Mouse (Mus musculus): Measurements from ENCODE around the gene Dtnb. TPM values are rescaled to one million over a fixed set of nuclear protein-coding genes. Genes with fewer than 3 reads are reported as not detected.

Dtnb gene
- total RNA-seq, 2 experiments from 2014 or later, result 124 to 136 TPM

GRCm38 (mm10) chr12:3723762-3724161 lies 151.6 kb downstream of the Dtnb start:
- DNase-seq (ENCODE audit: low spot score in 2 of 2), result no peak

GRCm38 (mm10) chr12:3724822-3725370 lies 152.7 kb downstream of the Dtnb start:
- no peak for DNase-seq (ENCODE audit: low spot score in 2 of 2)

GRCm38 (mm10) chr12:3729521-3730075 lies 157.4 kb downstream of the Dtnb start:
- DNase-seq (ENCODE audit: low spot score in 2 of 2), result no peak

GRCm38 (mm10) chr12:3732623-3733265 lies 160.6 kb downstream of the Dtnb start:
- peak; percentile 9 to 16 for DNase-seq (ENCODE audit: low spot score in 2 of 2)

- no peak for DNase-seq (ENCODE audit: low spot score in 2 of 2)
Measured at GRCm38 (mm10) chr12:3733328-3733727, 161.1 kb downstream of the Dtnb start.

GRCm38 (mm10) chr12:3737009-3737408 lies 164.8 kb downstream of the Dtnb start:
- DNase-seq (ENCODE audit: low spot score in 2 of 2), result no peak

GRCm38 (mm10) chr12:3738741-3739529 lies 166.8 kb downstream of the Dtnb start:
- no peak for DNase-seq (ENCODE audit: low spot score in 2 of 2)

- no peak for DNase-seq (ENCODE audit: low spot score in 2 of 2)
Measured at GRCm38 (mm10) chr12:3739749-3740704, 167.8 kb downstream of the Dtnb start.

- no peak for DNase-seq (ENCODE audit: low spot score in 2 of 2)
Measured at GRCm38 (mm10) chr12:3740705-3741081, 168.5 kb downstream of the Dtnb start.

GRCm38 (mm10) chr12:3745432-3746105 lies 173.4 kb downstream of the Dtnb start:
- DNase-seq (ENCODE audit: low spot score in 2 of 2), result no peak

GRCm38 (mm10) chr12:3746369-3746768 lies 174.2 kb downstream of the Dtnb start:
- DNase-seq (ENCODE audit: low spot score in 2 of 2), result no peak

GRCm38 (mm10) chr12:3747583-3747982 lies 175.4 kb downstream of the Dtnb start:
- DNase-seq (ENCODE audit: low spot score in 2 of 2), result no peak

GRCm38 (mm10) chr12:3755522-3755921 lies 183.3 kb downstream of the Dtnb start:
- DNase-seq (ENCODE audit: low spot score in 2 of 2), result no peak

GRCm38 (mm10) chr12:3756216-3756615 lies 184.0 kb downstream of the Dtnb start:
- DNase-seq (ENCODE audit: low spot score in 2 of 2), result no peak

GRCm38 (mm10) chr12:3758127-3758526 lies 185.9 kb downstream of the Dtnb start:
- no peak for DNase-seq (ENCODE audit: low spot score in 2 of 2)

- DNase-seq (ENCODE audit: low spot score in 2 of 2), result no peak
Measured at GRCm38 (mm10) chr12:3759419-3759818, 187.2 kb downstream of the Dtnb start.

- DNase-seq (ENCODE audit: low spot score in 2 of 2), result no peak
Measured at GRCm38 (mm10) chr12:3760876-3761590, 188.9 kb downstream of the Dtnb start.

- DNase-seq (ENCODE audit: low spot score in 2 of 2), result no peak
Measured at GRCm38 (mm10) chr12:3761591-3762295, 189.6 kb downstream of the Dtnb start.

GRCm38 (mm10) chr12:3764191-3764804 lies 192.1 kb downstream of the Dtnb start:
- DNase-seq (ENCODE audit: low spot score in 2 of 2), result no peak

Measured in left cerebral cortex, adult 18-20 months (tissue).